Mouse (Mus musculus): ENCODE results near the gene Tm9sf2.

DNA sequence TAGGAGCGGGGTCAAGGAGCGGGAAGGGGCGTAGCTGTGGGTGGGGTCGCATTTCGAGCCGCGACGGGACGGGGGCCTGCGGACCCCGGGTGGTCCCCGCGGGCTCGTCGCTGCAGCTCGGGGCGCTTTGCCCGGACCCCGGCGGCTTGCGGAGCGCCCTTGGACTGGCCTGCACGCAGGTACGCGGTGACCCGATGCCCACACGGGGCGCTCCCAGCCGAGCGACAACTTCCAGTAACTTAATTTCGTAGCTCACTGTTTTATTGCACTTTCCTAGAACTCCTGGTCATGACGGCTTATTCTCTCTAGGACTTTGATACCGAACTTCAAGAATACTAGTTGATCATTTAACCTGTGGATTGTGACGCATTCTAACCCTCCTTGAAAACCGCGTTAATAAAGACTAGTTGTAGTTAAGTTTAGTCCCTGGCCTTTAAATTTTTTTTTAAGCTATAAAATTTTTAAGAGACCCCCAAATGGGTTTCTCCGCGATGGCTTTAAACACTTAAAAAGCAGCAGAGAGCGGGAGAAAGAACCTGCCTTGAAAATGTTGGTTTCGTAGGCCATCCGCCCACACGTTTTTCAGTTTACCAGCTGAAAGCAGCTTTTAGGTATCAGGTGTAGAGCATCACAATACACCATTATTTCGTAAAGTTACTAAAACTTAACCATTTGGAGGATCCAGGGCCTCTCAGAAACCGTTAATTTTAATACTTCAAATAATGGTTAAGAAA, 810 bp downstream of the Tm9sf2 start:
- TF ChIP-seq CTCF (IDR thresholded peaks at IDR 0.05; ENCODE audit: borderline replicate concordance, extremely low read depth, insufficient read depth, insufficient read length) (0 out of 2 replicates have a peak, but pooled peaks have one; percentile 3), POLR2A (IDR thresholded peaks at IDR 0.05; ENCODE audit: borderline replicate concordance, extremely low read depth, insufficient read depth, insufficient read length, poor library complexity, severe bottlenecking) (no peak)
